Mouse (Mus musculus): ENCODE results near the gene Med12l. TPM values are rescaled to one million over a fixed set of nuclear protein-coding genes. Genes with fewer than 3 reads are reported as not detected.

Gene Med12l
- total and polyA plus RNA-seq, 2 experiments from 2014 or later = 1.2 to 7.1 TPM

GRCm38 (mm10) chr3:59113973-59114517, 108.4 kb downstream of the Med12l start:
- no peak overlapping the region; the same call in 1 of the 2 replicates for H3K4me2 ChIP-seq (ENCODE audit: low read depth, low read length)
- TF ChIP-seq EP300 (IDR thresholded peaks at IDR 0.05; ENCODE audit: low read depth) (0 out of 2 replicates have a peak, but pooled peaks have one; percentile 52), CTCF (IDR thresholded peaks at IDR 0.05; ENCODE audit: low read depth) (no peak)
- WGBS = 8% methylated on average over 8 of the region's 8 CpGs
- DNase-seq (ENCODE audit: low spot score) = peak; percentile 80
- H3K4me1 ChIP-seq (ENCODE audit: control insufficient read depth, insufficient read depth) = peaks cover 14% of the 10 kb centered on the region; the same call in 1 of the 2 replicates
- no peaks in the 10 kb centered on the region for H3K9me3 ChIP-seq (replicated peaks; ENCODE audit: control insufficient read depth, low read length)
- no peaks in the 10 kb centered on the region for H3K36me3 ChIP-seq (replicated peaks; ENCODE audit: control insufficient read depth, insufficient read depth, low read length)
- no peaks in the 10 kb centered on the region for H3K27me3 ChIP-seq (ENCODE audit: control insufficient read depth, insufficient read depth, low read length)
- peak; percentile 88 for ATAC-seq (ENCODE audit: insufficient read depth, low read depth)
- H3K9ac ChIP-seq (replicated peaks; ENCODE audit: low read depth, low read length) = no peak overlapping the region
- no peak overlapping the region for H3K4me3 ChIP-seq (ENCODE audit: low read depth, low read length)
- H3K27ac ChIP-seq (ENCODE audit: low read depth) = peak overlapping the region; percentile 90

GRCm38 (mm10) chr3:59121067-59121730, 115.6 kb downstream of the Med12l start:
- Histone ChIP-seq H3K4me1 (ENCODE audit: control insufficient read depth, insufficient read depth) (no peaks in the 10 kb centered on the region), H3K27ac (ENCODE audit: low read depth) (no peak overlapping the region), H3K4me2 (ENCODE audit: low read depth, low read length) (no peak overlapping the region), H3K9me3 (replicated peaks; ENCODE audit: control insufficient read depth, low read length) (no peaks in the 10 kb centered on the region), H3K4me3 (ENCODE audit: low read depth, low read length) (no peak overlapping the region), H3K36me3 (replicated peaks; ENCODE audit: control insufficient read depth, insufficient read depth, low read length) (no peaks in the 10 kb centered on the region), H3K9ac (replicated peaks; ENCODE audit: low read depth, low read length) (no peak overlapping the region), H3K27me3 (ENCODE audit: control insufficient read depth, insufficient read depth, low read length) (no peaks in the 10 kb centered on the region)
- no peak for TF ChIP-seq EP300 (IDR thresholded peaks at IDR 0.05; ENCODE audit: low read depth)
- TF ChIP-seq CTCF (IDR thresholded peaks at IDR 0.05; ENCODE audit: low read depth) = no peak
- ATAC-seq (ENCODE audit: insufficient read depth, low read depth) (no peak), DNase-seq (ENCODE audit: low spot score) (no peak)
- 49% methylated on average over 7 of the region's 7 CpGs for WGBS

DNA sequence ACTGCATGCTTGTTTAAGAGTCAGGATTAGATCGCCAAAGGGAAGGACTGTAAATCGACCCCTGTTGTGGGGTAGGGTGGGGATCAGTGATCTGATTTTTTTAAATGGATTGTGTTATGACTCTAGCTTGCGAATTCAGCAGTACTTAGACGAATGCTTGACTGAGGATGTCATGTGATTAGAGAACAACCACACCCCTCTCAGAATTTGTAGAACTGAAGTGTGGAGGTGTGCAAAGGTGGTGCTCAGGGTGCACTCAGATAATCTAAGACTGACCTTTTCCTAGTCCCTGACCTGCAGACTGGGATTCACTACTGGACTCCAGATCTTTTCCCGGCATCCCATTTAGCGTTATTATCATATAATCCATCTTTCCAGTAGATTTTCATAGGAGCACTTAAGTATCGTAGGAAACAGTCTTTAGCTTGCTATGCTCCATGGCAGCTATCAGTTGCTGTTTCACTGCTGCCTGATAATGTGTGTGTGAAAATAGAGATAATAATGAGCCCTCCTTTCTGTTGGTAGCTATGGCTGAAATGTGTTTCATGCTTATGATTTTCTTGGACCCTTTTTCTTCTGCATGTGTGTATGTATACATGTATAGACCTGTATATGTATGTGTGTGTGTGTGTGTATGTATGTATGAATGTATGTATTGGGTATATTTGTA, 116.3 kb downstream of the Med12l start:
- Histone ChIP-seq H3K9ac (replicated peaks; ENCODE audit: low read depth, low read length) (no peak overlapping the region), H3K27ac (ENCODE audit: low read depth) (no peak overlapping the region), H3K9me3 (replicated peaks; ENCODE audit: control insufficient read depth, low read length) (no peaks in the 10 kb centered on the region), H3K4me2 (ENCODE audit: low read depth, low read length) (no peak overlapping the region), H3K4me1 (ENCODE audit: control insufficient read depth, insufficient read depth) (no peaks in the 10 kb centered on the region), H3K4me3 (ENCODE audit: low read depth, low read length) (no peak overlapping the region), H3K27me3 (ENCODE audit: control insufficient read depth, insufficient read depth, low read length) (no peaks in the 10 kb centered on the region), H3K36me3 (replicated peaks; ENCODE audit: control insufficient read depth, insufficient read depth, low read length) (no peaks in the 10 kb centered on the region)
- ATAC-seq (ENCODE audit: insufficient read depth, low read depth) (no peak), DNase-seq (ENCODE audit: low spot score) (no peak)
- TF ChIP-seq EP300 (IDR thresholded peaks at IDR 0.05; ENCODE audit: low read depth) (no peak), CTCF (IDR thresholded peaks at IDR 0.05; ENCODE audit: low read depth) (no peak)
- WGBS = 56% methylated on average over 7 of the region's 7 CpGs

- no peaks in the 10 kb centered on the region for H3K4me1 ChIP-seq (ENCODE audit: control insufficient read depth, insufficient read depth)
- DNase-seq (ENCODE audit: low spot score) (no peak), ATAC-seq (ENCODE audit: insufficient read depth, low read depth) (no peak)
- no peak overlapping the region for H3K27ac ChIP-seq (ENCODE audit: low read depth)
- H3K9me3 ChIP-seq (replicated peaks; ENCODE audit: control insufficient read depth, low read length) = no peaks in the 10 kb centered on the region
- H3K27me3 ChIP-seq (ENCODE audit: control insufficient read depth, insufficient read depth, low read length) = no peaks in the 10 kb centered on the region
- 52% methylated on average over 5 of the region's 5 CpGs for WGBS
- no peak overlapping the region for H3K4me3 ChIP-seq (ENCODE audit: low read depth, low read length)
- H3K36me3 ChIP-seq (replicated peaks; ENCODE audit: control insufficient read depth, insufficient read depth, low read length) = no peaks in the 10 kb centered on the region
- TF ChIP-seq EP300 (IDR thresholded peaks at IDR 0.05; ENCODE audit: low read depth) (no peak), CTCF (IDR thresholded peaks at IDR 0.05; ENCODE audit: low read depth) (no peak)
- H3K4me2 ChIP-seq (ENCODE audit: low read depth, low read length) = no peak overlapping the region
- no peak overlapping the region for H3K9ac ChIP-seq (replicated peaks; ENCODE audit: low read depth, low read length)
Observed at GRCm38 (mm10) chr3:59125022-59125421, 119.4 kb downstream of the Med12l start.

DNA sequence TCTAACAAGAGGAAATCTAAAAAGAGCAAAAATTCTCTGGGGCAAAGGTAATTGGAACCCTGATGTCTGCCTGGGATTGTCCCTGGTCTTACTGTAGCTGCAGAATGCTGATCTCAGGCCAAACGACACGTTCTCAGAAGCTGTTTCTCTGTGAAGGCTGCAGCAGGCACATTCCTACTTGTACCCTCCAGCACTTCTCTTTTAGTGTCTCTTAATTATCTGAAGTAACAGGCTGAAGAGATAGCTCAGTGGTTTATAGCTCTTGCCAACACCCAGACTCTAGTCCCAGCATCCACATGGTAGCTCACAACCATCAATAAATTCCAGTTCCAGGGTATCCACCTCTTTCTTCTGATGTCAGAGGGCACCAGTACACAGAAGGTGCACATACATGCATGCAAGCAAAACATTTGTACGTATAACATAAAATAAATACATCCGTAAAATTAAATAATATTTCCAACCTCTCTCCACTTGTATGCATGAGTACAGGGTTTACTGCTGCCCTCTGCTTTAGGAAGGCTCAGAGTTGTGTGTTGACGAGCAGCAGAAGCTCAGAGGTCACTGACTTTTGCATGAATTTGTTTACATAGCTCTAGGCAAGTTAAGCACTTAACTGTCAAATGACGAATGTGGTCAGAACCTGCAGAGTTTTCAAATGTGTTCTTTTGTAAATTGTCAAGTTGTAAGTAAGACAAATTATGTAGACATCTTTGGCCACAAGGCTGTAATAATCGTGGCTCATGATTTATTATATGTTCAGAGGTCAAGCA, 120.3 kb downstream of the Med12l start:
- no peak overlapping the region for H3K4me3 ChIP-seq (ENCODE audit: low read depth, low read length)
- H3K27me3 ChIP-seq (ENCODE audit: control insufficient read depth, insufficient read depth, low read length) = no peaks in the 10 kb centered on the region
- H3K4me1 ChIP-seq (ENCODE audit: control insufficient read depth, insufficient read depth) = peaks cover 4% of the 10 kb centered on the region; the same call in 1 of the 2 replicates
- no peaks in the 10 kb centered on the region for H3K9me3 ChIP-seq (replicated peaks; ENCODE audit: control insufficient read depth, low read length)
- H3K4me2 ChIP-seq (ENCODE audit: low read depth, low read length) = no peak overlapping the region
- ATAC-seq (ENCODE audit: insufficient read depth, low read depth) = 0 out of 2 replicates have a peak, but pooled peaks have one; percentile 24
- no peak overlapping the region for H3K9ac ChIP-seq (replicated peaks; ENCODE audit: low read depth, low read length)
- 54% methylated on average over 7 of the region's 7 CpGs for WGBS
- no peak for DNase-seq (ENCODE audit: low spot score)
- H3K36me3 ChIP-seq (replicated peaks; ENCODE audit: control insufficient read depth, insufficient read depth, low read length) = no peaks in the 10 kb centered on the region
- TF ChIP-seq CTCF (IDR thresholded peaks at IDR 0.05; ENCODE audit: low read depth) (no peak), EP300 (IDR thresholded peaks at IDR 0.05; ENCODE audit: low read depth) (no peak)
- no peak overlapping the region for H3K27ac ChIP-seq (ENCODE audit: low read depth)
